Mouse (Mus musculus): Measurements from ENCODE around the gene Doc2b.

DNA sequence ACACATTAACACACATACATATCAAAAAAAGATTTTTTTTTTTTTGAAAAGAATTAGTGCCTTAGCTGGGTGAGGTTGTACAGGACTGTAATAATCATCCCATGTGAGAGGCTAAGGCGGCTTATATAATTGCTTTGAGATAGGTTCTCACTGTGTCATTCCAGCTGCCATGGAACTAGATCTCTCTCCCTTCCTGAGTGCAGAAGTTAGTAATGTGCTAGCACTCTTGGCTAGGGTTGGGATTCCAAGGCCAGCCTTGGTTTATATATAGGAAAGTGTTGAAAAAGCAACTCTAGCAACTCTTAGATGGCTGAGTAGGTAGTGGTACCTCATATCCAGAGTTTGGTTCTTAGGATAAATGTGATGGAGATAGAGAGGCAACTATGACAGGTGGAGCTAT is 37.3 kb downstream of the Doc2b start:
- TF ChIP-seq CTCF (IDR thresholded peaks at IDR 0.05; ENCODE audit: low read depth, low read length) (no peak), GATA2 (IDR thresholded peaks at IDR 0.05; ENCODE audit: borderline replicate concordance, low read depth, low read length) (no peak), POLR2AphosphoS5 (IDR thresholded peaks at IDR 0.05; ENCODE audit: insufficient replicate concordance, low read depth, low read length) (no peak), GATA1 (IDR thresholded peaks at IDR 0.05; ENCODE audit: borderline replicate concordance, low read length) (no peak)

Data from G1E (cell line).